In the genomic region with DNA sequence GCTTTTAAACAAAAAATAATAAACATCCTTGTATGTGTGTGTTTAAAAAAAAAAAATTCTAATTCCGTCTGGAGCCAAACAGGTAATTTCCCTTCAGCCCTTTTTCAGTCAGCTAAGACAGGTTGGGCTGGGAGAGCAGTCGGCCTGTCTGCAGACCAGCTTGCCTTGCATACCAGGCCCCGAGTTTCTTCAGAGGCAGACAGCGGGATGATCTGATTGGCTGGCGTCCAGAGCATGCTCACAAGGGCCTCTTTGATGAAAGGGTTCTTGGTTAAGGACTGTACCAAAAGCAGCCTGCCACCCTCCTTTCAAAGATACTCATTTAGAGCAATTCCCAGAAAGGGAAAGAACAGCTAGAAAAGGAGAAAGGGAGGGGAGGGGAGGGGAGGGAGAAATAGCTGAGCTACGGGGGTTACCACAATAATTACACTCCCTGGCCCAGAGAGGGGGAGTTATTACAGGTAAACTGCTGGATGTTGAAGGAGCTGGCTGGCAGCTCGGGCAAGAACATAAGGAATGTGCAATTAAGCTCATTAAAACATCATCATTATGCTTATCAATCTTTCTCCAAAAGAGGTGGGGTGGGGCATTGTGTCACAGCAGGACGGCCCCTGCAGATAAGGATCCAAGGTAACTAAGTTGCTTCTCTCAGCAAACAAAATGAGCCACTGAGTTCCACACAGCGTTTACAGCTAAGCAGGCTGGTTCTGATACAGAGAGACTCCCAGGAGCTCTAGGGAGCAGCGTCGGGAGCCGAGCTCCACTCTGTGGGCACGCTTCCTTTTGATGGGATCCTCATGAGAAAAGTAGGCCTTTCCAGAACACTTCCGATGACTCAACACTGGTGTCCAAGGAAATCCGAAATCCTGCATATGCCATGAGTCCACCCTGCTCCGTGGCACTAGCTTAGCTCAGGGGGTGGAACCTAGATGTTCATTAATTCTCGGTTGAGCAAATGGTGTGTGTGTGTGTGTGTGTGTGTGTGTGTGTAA, we compare ENCODE assay signal across 8 mouse cellular contexts.
DNase-seq lines count a peak whose midpoint lies in the region; ATAC-seq and TF ChIP-seq lines count a peak whose summit lies in the region.

No protein-coding gene starts in this region.

- H3K4me1 ChIP-seq in liver, postnatal 0 days (ENCODE audit: insufficient read depth) = no peaks in the 10 kb centered on the region
- H3K4me1 ChIP-seq in midbrain, embryonic 13.5 days (replicated peaks) = peaks cover 23% of the 10 kb centered on the region

- H3K27me3 ChIP-seq in liver, postnatal 0 days (ENCODE audit: insufficient read depth, low read length) = no peaks in the 10 kb centered on the region
- H3K27me3 ChIP-seq in midbrain, embryonic 13.5 days = peaks cover 13% of the 10 kb centered on the region

- no peak overlapping the region for H3K27ac ChIP-seq in liver, postnatal 0 days (ENCODE audit: low read depth)
- H3K27ac ChIP-seq in midbrain, embryonic 13.5 days = peak overlapping the region; percentile 52

- no peaks in the 10 kb centered on the region for H3K9me3 ChIP-seq in liver, postnatal 0 days (ENCODE audit: low read length)
- H3K9me3 ChIP-seq in midbrain, embryonic 13.5 days = no peaks in the 10 kb centered on the region

- TF ChIP-seq CTCF in liver, postnatal 0 days (IDR thresholded peaks at IDR 0.05; ENCODE audit: low read depth) = no peak
- no peak for TF ChIP-seq CTCF in brain, embryonic 14.5 days (IDR thresholded peaks at IDR 0.05; ENCODE audit: borderline replicate concordance, extremely low read depth, insufficient read depth, insufficient read length)

- no peak for TF ChIP-seq EP300 in liver, postnatal 0 days (IDR thresholded peaks at IDR 0.05; ENCODE audit: low read depth)

- TF ChIP-seq POLR2A in brain, embryonic 14.5 days (IDR thresholded peaks at IDR 0.05; ENCODE audit: borderline replicate concordance, extremely low read depth, insufficient read depth, insufficient read length, poor library complexity, severe bottlenecking) = no peak

- no peak for ATAC-seq in liver, postnatal 0 days
- ATAC-seq in midbrain, embryonic 13.5 days = peak; percentile 90
- no peak for ATAC-seq in monocyte, adult 5-6 weeks (replicated peaks; ENCODE audit: insufficient number of reproducible peaks, low FRiP score, low TSS enrichment, poor library complexity, severe bottlenecking)

- 59% methylated on average over 17 of the region's 17 CpGs for WGBS in liver, postnatal 0 days (ENCODE audit: insufficient replicate concordance)
- 51% methylated on average over 17 of the region's 17 CpGs for WGBS in midbrain, embryonic 13.5 days

- H3K36me3 ChIP-seq in liver, postnatal 0 days (replicated peaks; ENCODE audit: insufficient read depth, low read length) = no peaks in the 10 kb centered on the region
- H3K36me3 ChIP-seq in midbrain, embryonic 13.5 days = no peaks in the 10 kb centered on the region

- H3K4me2 ChIP-seq in liver, postnatal 0 days (ENCODE audit: low read depth, low read length) = no peak overlapping the region
- no peak overlapping the region for H3K4me2 ChIP-seq in midbrain, embryonic 13.5 days (replicated peaks)

- no peak overlapping the region for H3K9ac ChIP-seq in liver, postnatal 0 days (replicated peaks)
- H3K9ac ChIP-seq in midbrain, embryonic 13.5 days (replicated peaks) = no peak overlapping the region

- DNase-seq in liver = peak; percentile 48
- DNase-seq in liver, postnatal 0 days = no peak
- DNase-seq in brain, embryonic 14.5 days (ENCODE audit: low read depth) = peak; percentile 97
- peak; percentile 64 to 69 for DNase-seq in frontal cortex, postnatal 10 days (ENCODE audit: low spot score in 2 of 2)
- peak; percentile 53 to 60 for DNase-seq in layer of hippocampus, adult 8-10 months (ENCODE audit: low spot score in 2 of 2)
- no peak for DNase-seq in thymus, postnatal 14 days

- no peak overlapping the region for H3K4me3 ChIP-seq in liver, postnatal 0 days (ENCODE audit: low read depth, low read length)
- no peak overlapping the region for H3K4me3 ChIP-seq in midbrain, embryonic 13.5 days (replicated peaks)

Comparison
In these comparisons a context has a peak if more than half of its experiments do, and no peak if none do; other contexts are left out.
1. DNase-seq: peak in liver (single experiment), brain, embryonic 14.5 days (single experiment), frontal cortex, postnatal 10 days (2 of 2) and layer of hippocampus, adult 8-10 months (2 of 2); none in liver, postnatal 0 days (single experiment) and thymus, postnatal 14 days (single experiment).